Mouse (Mus musculus) liver, postnatal 0 days (tissue): Measurements from ENCODE around the gene Cd160. TPM values are rescaled to one million over a fixed set of nuclear protein-coding genes. Genes with fewer than 3 reads are reported as not detected.

ENCODE experiments used
- ATAC-seq: fragments of 200-750 bp; cut with Nextera tagmentation; 2 replicates; pipeline ENCODE4 v1.8.0; 2017; ENCODE audit warnings: mild to moderate bottlenecking, moderate library complexity
- DNase-seq: peaks from one replicate; pipeline ENCODE4 v3.0.0-alpha.2; 2016
- H3K27ac ChIP-seq: fragments of 300-500 bp; sonication (generic); 2 replicates; pipeline ENCODE4 v1.5.1; 2014; ENCODE audit warnings: antibody characterized with exemption, moderate library complexity, mild to moderate bottlenecking, low read depth
- H3K27me3 ChIP-seq: fragments of 300-500 bp; sonication (generic); 2 replicates; pipeline ENCODE4 v1.6.1; 2014; ENCODE audit warnings: low read length, control low read depth, mixed read lengths; ENCODE audit not compliant: insufficient read depth
- H3K36me3 ChIP-seq: fragments of 300-500 bp; sonication (generic); replicated peaks from 2 replicates; pipeline ENCODE4 v1.6.1; 2014; ENCODE audit warnings: mild to moderate bottlenecking, control low read depth, low read length, moderate library complexity, mixed read lengths; ENCODE audit not compliant: insufficient read depth
- H3K4me1 ChIP-seq: fragments of 300-500 bp; sonication (generic); 2 replicates; pipeline ENCODE4 v1.6.1; 2014; ENCODE audit warnings: antibody characterized with exemption, mild to moderate bottlenecking, control low read depth; ENCODE audit not compliant: insufficient read depth
- H3K4me2 ChIP-seq: fragments of 300-500 bp; sonication (generic); 2 replicates; pipeline ENCODE4 v1.6.1; 2014; ENCODE audit warnings: low read depth, mild to moderate bottlenecking, low read length, moderate library complexity, mixed read lengths
- H3K4me3 ChIP-seq: fragments of 300-500 bp; sonication (generic); 2 replicates; pipeline ENCODE4 v1.5.1; 2014; ENCODE audit warnings: low read depth, low read length
- H3K9ac ChIP-seq: fragments of 300-500 bp; sonication (generic); replicated peaks from 2 replicates; pipeline ENCODE4 v1.6.1; 2014; ENCODE audit warnings: mild to moderate bottlenecking, moderate library complexity
- H3K9me3 ChIP-seq: fragments of 300-500 bp; sonication (generic); 2 replicates; pipeline ENCODE4 v1.6.1; 2016; ENCODE audit warnings: mild to moderate bottlenecking, control low read depth, low read length, mixed read lengths
- CTCF ChIP-seq: sonication (generic); IDR thresholded peaks from 2 replicates; pipeline ENCODE4 v1.5.1; 2016; ENCODE audit warnings: antibody characterized with exemption, low read depth
- EP300 ChIP-seq: IDR thresholded peaks from 2 replicates; pipeline ENCODE4 v1.6.1; 2016; ENCODE audit warnings: antibody characterized with exemption, low read depth, mild to moderate bottlenecking
- WGBS: fragments of 180-500 bp; shearing (Covaris S2); extraction: QIAGEN DNeasy Blood & Tissue Kit; methylation state at CpG from one replicate; pipeline ENCODE4 v1.1.7; 2014; ENCODE audit not compliant: insufficient replicate concordance; 5-methylcytosine and 5-hydroxymethylcytosine counted together
- polyA plus RNA-seq: library from polyadenylated mRNA; unstranded; fragments of >200 nt; fragmentation: Nextera tagmentation; extraction: Ambion mirVana; gene quantifications from 2 replicates; pipeline ENCODE4 v1.2.1, GENCODE M21; 2015

Gene Cd160
- 0.78 and 0.89 TPM in 2 replicates for polyA plus RNA-seq

DNA sequence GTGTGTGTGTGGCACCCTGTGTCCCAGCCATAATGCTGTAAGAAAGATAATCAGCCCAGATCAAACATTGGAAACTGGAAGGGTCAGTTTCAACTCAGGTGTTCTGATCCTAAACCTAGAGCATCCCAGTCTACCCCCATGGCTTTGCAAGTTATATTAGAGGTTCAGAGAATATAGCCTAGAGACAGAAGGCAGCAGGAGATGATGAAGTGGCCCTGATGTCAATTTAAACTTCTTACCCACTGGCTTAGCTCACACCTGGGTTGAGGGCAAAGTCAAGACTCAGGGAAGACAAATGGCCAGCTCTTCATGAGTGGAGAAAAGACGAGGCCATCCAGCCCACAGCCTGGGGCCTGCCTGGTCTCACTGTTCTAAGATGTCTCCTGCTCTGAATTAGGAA is at the start of gene Cd160, which contains the start of gene Pdzk1:
TSS of gene Cd160 (minus strand) at position 368 of the 400 bp plus-strand sequence.
TSS of gene Pdzk1 (plus strand) at position 301 of the 400 bp plus-strand sequence.
- peaks cover 8% of the 10 kb centered on the region for H3K4me1 ChIP-seq
- no peak for ATAC-seq
- TF ChIP-seq CTCF (no peak), EP300 (no peak)
- H3K9me3 ChIP-seq: no peaks in the 10 kb centered on the region
- H3K36me3 ChIP-seq: no peaks in the 10 kb centered on the region
- peak within 1 kb of the TSS; percentile 64 for H3K9ac ChIP-seq
- peak within 1 kb of the TSS; percentile 44 for H3K27ac ChIP-seq
- 82% methylated on average over 1 of the region's 1 CpGs for WGBS
- DNase-seq: no peak
- H3K4me2 ChIP-seq: peak within 1 kb of the TSS; percentile 62
- H3K27me3 ChIP-seq: no peaks in the 10 kb centered on the region
- peak within 1 kb of the TSS; percentile 43 for H3K4me3 ChIP-seq

DNA sequence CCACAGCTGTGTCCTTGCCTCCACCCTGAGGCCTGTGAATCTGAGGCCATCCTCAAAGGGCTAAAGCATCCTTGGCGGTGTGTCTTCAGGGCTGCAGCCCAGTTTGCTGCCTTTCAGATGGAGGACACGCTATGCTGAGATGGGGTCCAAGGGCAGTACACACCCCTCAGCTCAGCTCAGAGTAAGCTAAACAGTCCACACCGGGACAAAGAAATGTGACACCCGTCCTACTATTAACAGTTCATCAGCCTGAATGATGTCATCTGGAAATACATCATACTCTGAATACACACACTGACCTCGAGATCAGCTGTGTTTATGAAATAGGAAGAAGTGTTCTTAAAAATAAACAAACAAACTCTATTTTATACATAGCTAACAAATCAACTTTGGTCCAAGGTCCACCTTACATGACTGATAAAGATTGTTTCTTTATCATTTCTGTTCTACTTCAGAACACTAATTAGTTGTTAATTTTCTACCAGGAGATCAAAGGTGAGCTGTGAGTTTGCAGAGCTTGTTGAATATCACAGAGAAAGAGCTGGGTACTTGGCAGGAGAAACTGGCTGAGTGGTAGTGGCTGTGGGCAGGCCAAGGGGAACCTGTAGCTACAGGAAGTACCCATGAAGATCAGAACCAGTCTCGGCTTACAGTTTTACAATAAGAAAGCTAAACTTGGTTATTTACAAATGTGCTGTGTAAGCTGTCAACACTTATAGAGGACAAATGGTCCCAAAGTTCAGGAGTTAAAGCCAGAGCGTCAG is 45.8 kb upstream of the Cd160 start:
- ATAC-seq: peak; percentile 92
- no peak for DNase-seq
- WGBS: 63% methylated on average over 7 of the region's 7 CpGs
- no peak overlapping the region for H3K4me3 ChIP-seq
- H3K4me2 ChIP-seq: no peak overlapping the region
- H3K9me3 ChIP-seq: no peaks in the 10 kb centered on the region
- H3K36me3 ChIP-seq: peaks cover 31% of the 10 kb centered on the region
- H3K9ac ChIP-seq: no peak overlapping the region
- 0 out of 2 replicates have a peak, but pooled peaks cover 5% of the 10 kb centered on the region for H3K4me1 ChIP-seq
- H3K27ac ChIP-seq: peak overlapping the region; percentile 72
- TF ChIP-seq CTCF (no peak), EP300 (peak; percentile 24; the same call in 1 of the 2 replicates)
- no peaks in the 10 kb centered on the region for H3K27me3 ChIP-seq

DNA sequence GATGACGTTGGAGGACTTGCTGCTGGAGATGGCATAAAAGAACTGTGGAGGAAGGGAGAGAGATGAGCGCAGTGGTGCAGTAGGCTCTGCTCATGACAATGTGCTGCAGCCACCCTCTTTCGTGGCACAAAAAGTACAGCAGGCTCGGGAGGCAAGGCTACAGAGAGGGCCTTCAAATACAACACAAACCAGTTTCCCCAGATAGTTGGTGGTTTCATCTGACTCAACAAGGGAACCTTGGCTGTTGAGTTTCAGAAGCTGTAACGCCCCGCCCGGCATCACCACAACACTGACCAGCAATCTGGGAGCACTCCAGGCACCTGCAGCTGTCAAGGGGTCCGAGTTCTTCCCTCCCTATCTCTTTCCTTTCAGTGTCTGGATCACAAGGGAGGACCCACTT is 43.4 kb upstream of the Cd160 start:
- WGBS: 88% methylated on average over 8 of the region's 8 CpGs
- no peak for ATAC-seq
- TF ChIP-seq EP300 (no peak), CTCF (no peak)

DNA sequence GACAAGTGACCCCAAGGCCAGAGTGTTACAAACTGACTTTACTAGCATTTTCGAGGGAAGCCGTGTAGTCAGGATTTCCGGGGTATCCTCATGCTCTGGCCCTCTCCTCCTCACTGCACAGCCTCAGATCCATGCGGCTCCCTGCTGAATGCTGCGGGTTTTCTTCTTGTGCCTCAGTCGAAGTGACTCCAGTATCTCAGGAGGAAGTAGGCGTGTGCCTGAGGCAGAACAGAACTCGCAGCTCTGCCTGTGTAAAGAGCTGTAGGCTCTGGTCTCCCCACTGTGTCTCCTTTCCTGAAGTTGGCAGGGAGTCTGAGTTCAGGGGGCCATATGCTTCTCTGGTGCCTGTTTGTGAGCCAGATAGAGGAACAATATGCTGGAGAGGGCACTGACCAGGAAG is 41.9 kb upstream of the Cd160 start:
- Histone ChIP-seq H3K4me3 (no peak overlapping the region), H3K4me1 (0 out of 2 replicates have a peak, but pooled peaks cover 5% of the 10 kb centered on the region), H3K9me3 (no peaks in the 10 kb centered on the region), H3K9ac (no peak overlapping the region), H3K27ac (no peak overlapping the region), H3K27me3 (no peaks in the 10 kb centered on the region), H3K4me2 (no peak overlapping the region), H3K36me3 (peaks cover 34% of the 10 kb centered on the region)
- TF ChIP-seq CTCF (no peak), EP300 (no peak)
- DNase-seq: no peak
- WGBS: 76% methylated on average over 8 of the region's 8 CpGs
- no peak for ATAC-seq

More for the DNA sequence above, 43.4 kb upstream of the Cd160 start:
- no peak overlapping the region for H3K27ac ChIP-seq
- DNase-seq: no peak
- H3K4me2 ChIP-seq: no peak overlapping the region
- H3K9ac ChIP-seq: no peak overlapping the region
- no peak overlapping the region for H3K4me3 ChIP-seq
- H3K9me3 ChIP-seq: no peaks in the 10 kb centered on the region
- peaks cover 34% of the 10 kb centered on the region for H3K36me3 ChIP-seq
- H3K27me3 ChIP-seq: no peaks in the 10 kb centered on the region
- 0 out of 2 replicates have a peak, but pooled peaks cover 5% of the 10 kb centered on the region for H3K4me1 ChIP-seq

DNA sequence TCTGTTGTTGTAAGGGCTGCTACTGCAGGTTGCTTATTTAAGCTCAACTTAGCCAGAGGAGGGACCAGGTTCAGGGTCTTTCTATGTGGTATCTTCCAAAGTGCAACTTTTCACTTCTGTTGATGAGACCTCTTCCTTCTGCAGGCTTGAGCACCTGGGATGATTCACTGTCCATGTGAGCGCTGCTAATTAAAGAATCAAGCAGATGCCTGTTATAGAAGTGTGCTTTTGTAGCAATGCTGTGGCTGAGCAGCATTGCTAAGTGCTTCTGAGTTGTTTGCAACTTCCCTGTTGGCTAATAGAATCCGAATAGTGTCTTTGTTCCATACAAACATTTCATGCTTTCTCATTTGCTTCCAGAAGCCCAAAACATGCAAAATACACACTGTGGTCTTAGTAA is 41.1 kb upstream of the Cd160 start:
- 83% methylated on average over 2 of the region's 2 CpGs for WGBS
- Histone ChIP-seq H3K9me3 (no peaks in the 10 kb centered on the region), H3K36me3 (peaks cover 34% of the 10 kb centered on the region), H3K4me1 (0 out of 2 replicates have a peak, but pooled peaks cover under 1% of the 10 kb centered on the region), H3K27ac (no peak overlapping the region), H3K4me3 (no peak overlapping the region), H3K27me3 (no peaks in the 10 kb centered on the region), H3K4me2 (no peak overlapping the region), H3K9ac (no peak overlapping the region)
- TF ChIP-seq EP300 (no peak), CTCF (no peak)
- DNase-seq: no peak
- no peak for ATAC-seq

DNA sequence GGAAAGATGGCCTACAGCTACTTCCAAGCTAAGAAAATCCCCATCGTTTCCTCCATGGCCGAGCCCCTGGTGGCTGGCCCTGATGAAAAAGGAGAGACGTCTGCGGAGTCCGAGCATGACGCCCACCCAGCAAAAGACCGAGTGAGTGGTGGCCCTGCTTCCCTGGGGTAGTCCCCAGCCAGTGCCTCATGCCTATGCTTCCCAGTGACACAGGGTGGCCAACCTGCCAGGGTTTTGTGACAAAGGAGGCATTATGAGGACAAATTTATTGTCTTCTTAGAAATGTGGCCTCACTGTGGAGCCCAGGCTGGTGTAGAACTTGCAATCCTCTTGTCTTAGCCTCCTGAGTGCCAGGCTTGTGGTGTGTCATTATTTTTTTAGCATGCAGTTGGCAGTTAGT is 39.9 kb upstream of the Cd160 start:
- H3K36me3 ChIP-seq: peaks cover 32% of the 10 kb centered on the region

More for the DNA sequence above, 39.9 kb upstream of the Cd160 start:
- no peak for DNase-seq
- Histone ChIP-seq H3K4me3 (no peak overlapping the region), H3K9ac (no peak overlapping the region), H3K27ac (no peak overlapping the region), H3K4me1 (no peaks in the 10 kb centered on the region), H3K4me2 (no peak overlapping the region), H3K9me3 (no peaks in the 10 kb centered on the region), H3K27me3 (no peaks in the 10 kb centered on the region)
- no peak for ATAC-seq
- 92% methylated on average over 7 of the region's 7 CpGs for WGBS
- no peak for TF ChIP-seq EP300
- no peak for TF ChIP-seq CTCF
